ENCODE assay signal across 9 mouse cellular contexts in genomic region chr2:8754142-8754541, GRCm38 (mm10).
DNase-seq lines count a peak whose midpoint lies in the region; ATAC-seq and TF ChIP-seq lines count a peak whose summit lies in the region.
"Had no signal": no experiment of that assay in that cellular context is flagged by ENCODE, and none has a peak within 500 bp of the region (broad histone marks: within the 10 kb centered on the region; RNA-seq: fewer than 3 reads in every experiment).

No protein-coding gene starts in this region.

- H3K27ac ChIP-seq in embryonic facial prominence, embryonic 11.5 days (replicated peaks; ENCODE audit: low read depth, low read length) = no peak overlapping the region
- no peak overlapping the region for H3K27ac ChIP-seq in liver, embryonic 14.5 days
- no peak overlapping the region for H3K27ac ChIP-seq in intestine, embryonic 15.5 days
- H3K27ac ChIP-seq: macrophage had no signal

- H3K36me3 ChIP-seq in embryonic facial prominence, embryonic 11.5 days (replicated peaks; ENCODE audit: control insufficient read depth, insufficient read depth, low read depth, low read length) = no peaks in the 10 kb centered on the region
- no peaks in the 10 kb centered on the region for H3K36me3 ChIP-seq in liver, embryonic 14.5 days (replicated peaks; ENCODE audit: control insufficient read depth, insufficient read depth, low read depth)
- H3K36me3 ChIP-seq in intestine, embryonic 15.5 days = no peaks in the 10 kb centered on the region

- TF ChIP-seq EP300 in liver, embryonic 14.5 days (IDR thresholded peaks at IDR 0.05; ENCODE audit: low read depth) = no peak

- no peaks in the 10 kb centered on the region for H3K9me3 ChIP-seq in embryonic facial prominence, embryonic 11.5 days (replicated peaks; ENCODE audit: control insufficient read depth, low read length)
- H3K9me3 ChIP-seq in liver, embryonic 14.5 days (ENCODE audit: control insufficient read depth, low read length) = no peaks in the 10 kb centered on the region
- no peaks in the 10 kb centered on the region for H3K9me3 ChIP-seq in intestine, embryonic 15.5 days

- H3K9ac ChIP-seq in embryonic facial prominence, embryonic 11.5 days (replicated peaks; ENCODE audit: low read length) = no peak overlapping the region
- H3K9ac ChIP-seq in liver, embryonic 14.5 days (replicated peaks) = no peak overlapping the region
- H3K9ac ChIP-seq in intestine, embryonic 15.5 days = no peak overlapping the region

- H3K4me3 ChIP-seq in embryonic facial prominence, embryonic 11.5 days (ENCODE audit: low read depth, low read length) = no peak overlapping the region
- H3K4me3 ChIP-seq in liver, embryonic 14.5 days (ENCODE audit: insufficient read depth in 1 of 2, low read depth in 2 of 2, low read length in 2 of 2) = no peak overlapping the region
- no peak overlapping the region for H3K4me3 ChIP-seq in intestine, embryonic 15.5 days (replicated peaks)

- H3K27me3 ChIP-seq in embryonic facial prominence, embryonic 11.5 days (ENCODE audit: control insufficient read depth, insufficient read depth, low read length) = no peaks in the 10 kb centered on the region
- H3K27me3 ChIP-seq in liver, embryonic 14.5 days (ENCODE audit: control insufficient read depth, insufficient read depth, low read length) = no peaks in the 10 kb centered on the region
- no peaks in the 10 kb centered on the region for H3K27me3 ChIP-seq in intestine, embryonic 15.5 days (replicated peaks)

- H3K4me2 ChIP-seq in embryonic facial prominence, embryonic 11.5 days (ENCODE audit: low read depth, low read length) = no peak overlapping the region
- no peak overlapping the region for H3K4me2 ChIP-seq in liver, embryonic 14.5 days (ENCODE audit: low read depth)
- no peak overlapping the region for H3K4me2 ChIP-seq in intestine, embryonic 15.5 days (replicated peaks)

- WGBS in embryonic facial prominence, embryonic 11.5 days = 8% methylated on average over 1 of the region's 1 CpGs
- 10% methylated on average over 1 of the region's 1 CpGs for WGBS in liver, embryonic 14.5 days (ENCODE audit: insufficient replicate concordance)
- WGBS in intestine, embryonic 15.5 days = 17% methylated on average over 1 of the region's 1 CpGs

- 0 out of 2 replicates have a peak, but pooled peaks have one; percentile 14 for ATAC-seq in embryonic facial prominence, embryonic 11.5 days (replicated peaks; ENCODE audit: insufficient number of reproducible peaks, low FRiP score, low TSS enrichment, low read depth)
- no peak for ATAC-seq in liver, embryonic 14.5 days (ENCODE audit: insufficient read depth)
- ATAC-seq in intestine, embryonic 15.5 days = no peak

- H3K4me1 ChIP-seq in embryonic facial prominence, embryonic 11.5 days (ENCODE audit: control insufficient read depth, insufficient read depth, low read length) = no peaks in the 10 kb centered on the region
- no peaks in the 10 kb centered on the region for H3K4me1 ChIP-seq in liver, embryonic 14.5 days (replicated peaks; ENCODE audit: control insufficient read depth in 2 of 2, insufficient read depth in 2 of 2, low read length in 1 of 2)
- H3K4me1 ChIP-seq in intestine, embryonic 15.5 days (replicated peaks) = no peaks in the 10 kb centered on the region

- peak; percentile 4 for DNase-seq in ovary, postnatal 36 days (ENCODE audit: low spot score)
- DNase-seq in ovary, adult 18-20 months (ENCODE audit: low spot score) = no peak
- peak; percentile 24 for DNase-seq in ZHBTc4 (ENCODE audit: low read depth, low spot score)
- DNase-seq in embryonic facial prominence, embryonic 11.5 days (ENCODE audit: low spot score) = peak; percentile 68
- DNase-seq in kidney, adult 8-10 months = peak; percentile 12 to 28
- no peak for DNase-seq in liver, embryonic 14.5 days (ENCODE audit: low read depth in 3 of 3, low spot score in 3 of 3)
- DNase-seq in retina, embryonic 14.5 days (ENCODE audit: low spot score) = peak; percentile 77

- TF ChIP-seq CTCF in liver, embryonic 14.5 days (IDR thresholded peaks at IDR 0.05; ENCODE audit: low read depth) = peak; percentile 55; the same call in 1 of the 2 replicates

Comparison
In these comparisons a context has a peak if more than half of its experiments do, and no peak if none do; other contexts are left out.
1. DNase-seq: peak in ovary, postnatal 36 days (single experiment), ZHBTc4 (single experiment), embryonic facial prominence, embryonic 11.5 days (single experiment), kidney, adult 8-10 months (2 of 2) and retina, embryonic 14.5 days (single experiment); none in ovary, adult 18-20 months (single experiment) and liver, embryonic 14.5 days (0 of 3).